Mouse (Mus musculus): Measurements from ENCODE around the gene Gpr21. TPM values are rescaled to one million over a fixed set of nuclear protein-coding genes. Genes with fewer than 3 reads are reported as not detected.

Gene Gpr21
- polyA plus RNA-seq, 1 experiment = 11.5 TPM

GRCm38 (mm10) chr2:37518561-37519285 is 2.6 kb downstream of the Gpr21 start:
- DNase-seq (ENCODE audit: low read depth) = no peak
- TF ChIP-seq CTCF (IDR thresholded peaks at IDR 0.05; ENCODE audit: borderline replicate concordance, extremely low read depth, insufficient read depth, insufficient read length) = no peak

GRCm38 (mm10) chr2:37519286-37519640 is 3.1 kb downstream of the Gpr21 start:
- no peak for TF ChIP-seq CTCF (IDR thresholded peaks at IDR 0.05; ENCODE audit: borderline replicate concordance, extremely low read depth, insufficient read depth, insufficient read length)
- TF ChIP-seq POLR2A (IDR thresholded peaks at IDR 0.05; ENCODE audit: borderline replicate concordance, extremely low read depth, insufficient read depth, insufficient read length, poor library complexity, severe bottlenecking) = no peak

GRCm38 (mm10) chr2:37527587-37527986 is 11.5 kb downstream of the Gpr21 start:
- TF ChIP-seq CTCF (IDR thresholded peaks at IDR 0.05; ENCODE audit: borderline replicate concordance, extremely low read depth, insufficient read depth, insufficient read length) (no peak), POLR2A (IDR thresholded peaks at IDR 0.05; ENCODE audit: borderline replicate concordance, extremely low read depth, insufficient read depth, insufficient read length, poor library complexity, severe bottlenecking) (no peak)
- no peak for DNase-seq (ENCODE audit: low read depth)

More at GRCm38 (mm10) chr2:37519286-37519640, 3.1 kb downstream of the Gpr21 start:
- DNase-seq (ENCODE audit: low read depth) = no peak

- TF ChIP-seq CTCF (IDR thresholded peaks at IDR 0.05; ENCODE audit: borderline replicate concordance, extremely low read depth, insufficient read depth, insufficient read length) = no peak
- DNase-seq (ENCODE audit: low read depth) = no peak
Measured at GRCm38 (mm10) chr2:37529397-37529796, 13.3 kb downstream of the Gpr21 start.

- DNase-seq (ENCODE audit: low read depth) = no peak
- TF ChIP-seq POLR2A (IDR thresholded peaks at IDR 0.05; ENCODE audit: borderline replicate concordance, extremely low read depth, insufficient read depth, insufficient read length, poor library complexity, severe bottlenecking) = no peak
- no peak for TF ChIP-seq CTCF (IDR thresholded peaks at IDR 0.05; ENCODE audit: borderline replicate concordance, extremely low read depth, insufficient read depth, insufficient read length)
Measured at GRCm38 (mm10) chr2:37530766-37531165, 14.6 kb downstream of the Gpr21 start.

GRCm38 (mm10) chr2:37531639-37532038 is 15.5 kb downstream of the Gpr21 start:
- no peak for TF ChIP-seq CTCF (IDR thresholded peaks at IDR 0.05; ENCODE audit: borderline replicate concordance, extremely low read depth, insufficient read depth, insufficient read length)
- no peak for TF ChIP-seq POLR2A (IDR thresholded peaks at IDR 0.05; ENCODE audit: borderline replicate concordance, extremely low read depth, insufficient read depth, insufficient read length, poor library complexity, severe bottlenecking)
- DNase-seq (ENCODE audit: low read depth) = no peak

GRCm38 (mm10) chr2:37549346-37550012 is 33.3 kb downstream of the Gpr21 start:
- no peak for DNase-seq (ENCODE audit: low read depth)
- TF ChIP-seq POLR2A (IDR thresholded peaks at IDR 0.05; ENCODE audit: borderline replicate concordance, extremely low read depth, insufficient read depth, insufficient read length, poor library complexity, severe bottlenecking) = no peak
- TF ChIP-seq CTCF (IDR thresholded peaks at IDR 0.05; ENCODE audit: borderline replicate concordance, extremely low read depth, insufficient read depth, insufficient read length) = no peak

GRCm38 (mm10) chr2:37556366-37556765 is 40.2 kb downstream of the Gpr21 start:
- no peak for TF ChIP-seq POLR2A (IDR thresholded peaks at IDR 0.05; ENCODE audit: borderline replicate concordance, extremely low read depth, insufficient read depth, insufficient read length, poor library complexity, severe bottlenecking)
- TF ChIP-seq CTCF (IDR thresholded peaks at IDR 0.05; ENCODE audit: borderline replicate concordance, extremely low read depth, insufficient read depth, insufficient read length) = no peak
- no peak for DNase-seq (ENCODE audit: low read depth)

GRCm38 (mm10) chr2:37565579-37565978 is 49.4 kb downstream of the Gpr21 start:
- TF ChIP-seq POLR2A (IDR thresholded peaks at IDR 0.05; ENCODE audit: borderline replicate concordance, extremely low read depth, insufficient read depth, insufficient read length, poor library complexity, severe bottlenecking) = no peak
- TF ChIP-seq CTCF (IDR thresholded peaks at IDR 0.05; ENCODE audit: borderline replicate concordance, extremely low read depth, insufficient read depth, insufficient read length) = no peak
- DNase-seq (ENCODE audit: low read depth) = no peak

GRCm38 (mm10) chr2:37566035-37566434 is 49.9 kb downstream of the Gpr21 start:
- no peak for TF ChIP-seq POLR2A (IDR thresholded peaks at IDR 0.05; ENCODE audit: borderline replicate concordance, extremely low read depth, insufficient read depth, insufficient read length, poor library complexity, severe bottlenecking)
- no peak for TF ChIP-seq CTCF (IDR thresholded peaks at IDR 0.05; ENCODE audit: borderline replicate concordance, extremely low read depth, insufficient read depth, insufficient read length)
- no peak for DNase-seq (ENCODE audit: low read depth)

- TF ChIP-seq POLR2A (IDR thresholded peaks at IDR 0.05; ENCODE audit: borderline replicate concordance, extremely low read depth, insufficient read depth, insufficient read length, poor library complexity, severe bottlenecking) = no peak
- peak; percentile 33 for DNase-seq (ENCODE audit: low read depth)
Measured at GRCm38 (mm10) chr2:37569888-37570287, 53.8 kb downstream of the Gpr21 start.

Other genes starting within 250 kb of the Gpr21 start
- not detected in 2 replicates for gene Olfr368, start 189.8 kb upstream of the Gpr21 start, polyA plus RNA-seq (2012; rRNA removed)
- gene Pdcl, start 157.0 kb upstream of the Gpr21 start, polyA plus RNA-seq (2012; rRNA removed) = 47.8 and 48.1 TPM in 2 replicates
- gene Rc3h2, start 93.4 kb upstream of the Gpr21 start, polyA plus RNA-seq (2012; rRNA removed) = 29.3 and 37.8 TPM in 2 replicates
- 9.7 and 11.9 TPM in 2 replicates for gene Zbtb26, start 73.2 kb upstream of the Gpr21 start, polyA plus RNA-seq (2012; rRNA removed)
- 15.8 and 17.7 TPM in 2 replicates for gene Zbtb6, start 73.2 kb upstream of the Gpr21 start, polyA plus RNA-seq (2012; rRNA removed)
- gene Rabgap1, start 73.1 kb upstream of the Gpr21 start, polyA plus RNA-seq (2012; rRNA removed) = 47.0 and 55.1 TPM in 2 replicates
- gene Strbp, start 187.5 kb downstream of the Gpr21 start, polyA plus RNA-seq (2012; rRNA removed) = 63.9 and 79.6 TPM in 2 replicates

Measured in brain, embryonic 14.5 days (tissue).